Mouse (Mus musculus) layer of hippocampus, adult 2 months (tissue): Measurements from ENCODE around the gene Tmem184c. TPM values are rescaled to one million over a fixed set of nuclear protein-coding genes. Genes with fewer than 3 reads are reported as not detected.

Experiments used
- DNase-seq, 2 experiments: peaks; one replicate each; pipeline ENCODE4 v3.0.0; 2022; ENCODE audit warnings: low spot score in 2 of 2
- H3K27ac ChIP-seq: fragments of 200-600 bp; 2 replicates; pipeline ENCODE4 v1.8.1; 2022
- H3K4me3 ChIP-seq: fragments of 200-600 bp; 2 replicates; pipeline ENCODE4 v1.8.1; 2022; ENCODE audit warnings: mild to moderate bottlenecking
- CTCF ChIP-seq: fragments of 200-600 bp; conservative IDR thresholded peaks from 2 replicates; pipeline ENCODE4 v1.8.1; 2022; ENCODE audit warnings: antibody characterized with exemption, mild to moderate bottlenecking, moderate library complexity
- long read RNA-seq, 2 experiments: library from polyadenylated mRNA; stranded (forward); transcript quantifications; one replicate each; pipeline ENCODE4 v2.0.0; 2021; ENCODE audit warnings: borderline mapping rate in 2 of 2
- total RNA-seq, 2 experiments: library from RNA; stranded (reverse); gene quantifications; 2 replicates each; pipeline ENCODE4 v1.2.3; 2021

The Tmem184c gene
- total RNA-seq: 10 to 100 TPM; 59.0 to 72.3 TPM
- long read RNA-seq, experiment 1, transcript Tmem184c-201 (10 exons, 2,678 nt): major isoform, 53 of 57 reads
- long read RNA-seq, experiment 1, partial matches to known transcripts: 1 of 57 reads
- long read RNA-seq, experiment 1, other reads (novel, unspliced or antisense): 3 of 57 reads
- long read RNA-seq, experiment 2, transcript Tmem184c-201 (10 exons, 2,678 nt): major isoform, 105 of 115 reads
- long read RNA-seq, experiment 2, partial matches to known transcripts: 3 of 115 reads
- long read RNA-seq, experiment 2, other reads (novel, unspliced or antisense): 7 of 115 reads

- Histone ChIP-seq H3K27ac (peak within 1 kb of the TSS; percentile 85), H3K4me3 (peak within 1 kb of the TSS; percentile 84)
- peak; percentile 99 for DNase-seq
- TF ChIP-seq CTCF: no peak
These were observed at the start of gene Tmem184c for GRCm38 (mm10) chr8:77610374-77610969. Gene Tmem184c (minus strand): TSS chr8:77610698.

DNA sequence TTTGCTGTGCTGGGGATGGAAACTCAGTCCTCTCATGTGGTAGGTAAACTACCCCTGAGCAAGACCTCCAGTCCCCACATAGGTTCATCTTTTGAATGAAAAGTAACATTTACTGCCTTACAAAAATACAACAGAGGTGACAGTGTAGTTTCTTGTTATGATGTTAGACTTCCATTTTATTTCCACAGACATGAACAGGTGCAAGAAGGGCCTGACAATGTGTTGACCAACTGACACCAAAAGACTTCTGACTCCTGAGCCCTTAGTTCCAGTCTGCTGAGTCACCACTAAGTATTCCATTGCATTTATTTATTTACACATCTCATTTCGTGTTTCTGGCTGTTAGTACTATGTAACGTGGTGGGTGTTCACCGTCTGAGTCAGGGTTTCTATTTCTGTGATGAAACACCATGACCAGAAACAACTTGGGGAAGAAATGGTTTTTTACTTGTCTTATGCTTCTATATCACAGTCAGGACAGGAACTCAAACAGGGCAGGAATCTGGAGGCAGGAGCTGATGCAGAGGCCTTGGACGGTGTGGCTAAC, 49.1 kb upstream of the Tmem184c start:
- Histone ChIP-seq H3K4me3 (no peak overlapping the region), H3K27ac (no peak overlapping the region)
- no peak for DNase-seq
- TF ChIP-seq CTCF: no peak

DNA sequence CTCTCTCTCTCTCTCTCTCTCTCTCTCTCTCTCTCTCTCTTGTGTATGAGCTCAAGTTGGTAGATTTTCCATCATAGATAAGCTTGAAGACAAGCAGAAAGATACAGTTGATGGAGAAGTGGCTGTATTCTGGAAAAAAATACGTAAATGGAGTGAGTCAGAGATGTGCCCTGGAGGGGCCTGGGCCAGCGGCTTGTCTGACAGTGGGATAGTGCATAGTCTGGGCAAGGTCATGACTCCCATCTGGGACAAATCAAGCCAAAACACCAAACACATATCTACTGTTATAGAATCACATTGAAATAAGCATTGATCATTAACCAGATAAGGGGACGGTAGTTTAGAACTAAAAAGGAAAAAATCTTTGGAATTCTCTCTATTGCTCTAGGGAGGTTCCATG, 47.9 kb upstream of the Tmem184c start:
- DNase-seq: no peak
- H3K27ac ChIP-seq: no peak overlapping the region
- H3K4me3 ChIP-seq: no peak overlapping the region
- TF ChIP-seq CTCF: no peak

- DNase-seq: no peak
- H3K27ac ChIP-seq: no peak overlapping the region
- H3K4me3 ChIP-seq: no peak overlapping the region
- no peak for TF ChIP-seq CTCF
These were observed 40.2 kb upstream of the Tmem184c start for GRCm38 (mm10) chr8:77650646-77651190.

DNA sequence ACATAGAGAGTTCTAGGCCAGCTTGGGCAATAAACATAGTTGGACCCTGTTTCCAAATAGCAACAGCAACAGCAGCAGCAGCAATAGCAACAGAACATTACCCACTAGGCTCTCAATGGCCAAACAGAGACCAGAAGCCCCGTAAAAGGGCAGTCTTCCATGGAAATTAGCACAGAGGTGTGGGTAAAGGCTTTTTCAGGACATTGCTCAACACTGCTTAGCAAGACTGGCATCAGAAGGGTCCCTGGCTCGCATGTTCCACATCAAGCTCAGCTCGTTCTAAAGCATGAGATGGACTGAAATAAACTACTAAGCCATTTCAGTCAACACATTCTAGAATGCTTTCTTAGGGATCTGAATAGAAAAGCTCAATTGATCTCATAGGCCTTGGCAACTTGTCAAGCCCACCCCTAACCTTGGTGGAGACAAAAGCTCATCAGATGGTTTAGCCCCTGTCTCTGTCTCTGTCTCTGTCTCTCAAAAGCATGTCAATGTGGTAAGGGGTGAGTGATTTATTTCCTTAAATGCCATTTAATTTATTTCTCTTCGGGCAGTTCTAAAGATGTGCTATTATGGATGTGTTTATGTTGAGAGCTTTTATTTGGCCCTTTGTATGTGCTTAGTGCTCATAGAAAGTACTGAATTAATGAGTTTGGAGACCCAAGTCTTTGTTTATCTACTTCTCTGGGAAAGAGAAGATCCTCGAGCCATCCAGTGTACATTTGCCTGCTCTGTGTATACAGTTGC, 29.8 kb upstream of the Tmem184c start:
- H3K27ac ChIP-seq: no peak overlapping the region
- DNase-seq: no peak
- no peak overlapping the region for H3K4me3 ChIP-seq
- TF ChIP-seq CTCF: no peak

DNA sequence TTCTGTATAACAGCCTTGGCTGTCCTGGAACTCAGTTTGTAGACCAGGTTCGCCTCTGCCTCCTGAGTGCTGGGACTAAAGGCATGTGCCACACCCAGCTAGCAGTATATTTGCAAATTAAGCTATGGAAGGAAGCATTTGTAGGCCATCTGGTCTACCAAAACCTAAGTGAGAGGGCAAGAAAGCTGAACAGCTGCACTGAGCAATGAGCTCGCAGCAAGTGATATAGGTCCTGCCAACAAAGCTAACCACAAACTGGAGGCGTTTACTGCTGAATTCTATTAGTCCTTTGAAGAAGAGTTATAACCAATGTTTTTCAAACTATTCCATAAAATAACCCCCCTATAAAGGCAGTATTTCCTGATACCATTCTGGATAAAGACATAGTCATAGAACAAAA, 27.1 kb upstream of the Tmem184c start:
- no peak overlapping the region for H3K4me3 ChIP-seq
- no peak for TF ChIP-seq CTCF
- no peak for DNase-seq
- no peak overlapping the region for H3K27ac ChIP-seq

DNA sequence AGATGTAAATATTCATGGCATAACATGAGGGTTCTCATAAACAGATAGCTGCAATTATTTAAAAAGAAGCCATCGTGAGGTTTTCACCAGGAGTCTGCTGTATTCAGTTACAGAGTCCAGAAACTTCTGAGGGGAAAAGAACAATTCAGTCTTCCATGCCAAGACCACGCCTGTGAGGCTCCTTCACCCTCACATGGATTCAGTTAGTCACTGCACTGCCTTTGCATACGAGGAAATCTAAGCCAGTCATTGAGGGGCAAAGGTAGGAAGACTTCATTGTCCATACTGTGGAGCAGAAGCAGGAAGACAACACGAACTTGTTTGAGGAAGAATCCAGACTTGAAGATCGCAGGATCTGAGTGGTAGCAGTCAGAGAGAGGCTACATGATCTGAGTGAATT, 23.5 kb upstream of the Tmem184c start:
- no peak for TF ChIP-seq CTCF
- no peak for DNase-seq
- no peak overlapping the region for H3K4me3 ChIP-seq
- H3K27ac ChIP-seq: no peak overlapping the region

GRCm38 (mm10) chr8:77633211-77633610, 22.7 kb upstream of the Tmem184c start:
- TF ChIP-seq CTCF: no peak
- no peak overlapping the region for H3K4me3 ChIP-seq
- H3K27ac ChIP-seq: no peak overlapping the region
- no peak for DNase-seq

DNA sequence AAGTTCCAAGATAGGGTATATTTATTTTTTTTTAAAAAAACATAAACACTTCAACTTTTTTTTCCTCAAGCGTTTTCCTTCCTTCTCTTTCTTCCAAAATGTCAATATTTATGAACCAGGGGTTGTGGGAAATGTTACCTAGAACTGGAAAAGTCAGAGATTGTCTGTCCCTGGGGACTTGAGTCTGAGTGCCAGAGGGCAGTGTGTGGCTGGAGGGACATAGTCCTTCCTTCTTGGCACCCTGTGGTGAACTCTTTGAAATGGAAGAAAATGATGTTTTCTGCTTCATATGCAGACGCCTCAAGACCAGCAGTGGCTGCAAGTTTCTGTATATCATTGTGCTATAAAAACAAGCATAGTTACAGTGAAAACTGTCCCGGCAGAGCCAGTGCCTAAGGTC, 20.2 kb upstream of the Tmem184c start:
- no peak for DNase-seq
- H3K4me3 ChIP-seq: no peak overlapping the region
- no peak for TF ChIP-seq CTCF

GRCm38 (mm10) chr8:77629858-77630537, 19.5 kb upstream of the Tmem184c start:
- peak; percentile 69 to 87 for DNase-seq
- Histone ChIP-seq H3K27ac (0 out of 2 replicates have a peak overlapping the region, but pooled peaks have one; percentile 2), H3K4me3 (no peak overlapping the region)
- peak; percentile 92 for TF ChIP-seq CTCF

More for the DNA sequence above, 20.2 kb upstream of the Tmem184c start:
- H3K27ac ChIP-seq: no peak overlapping the region

- DNase-seq: no peak
- Histone ChIP-seq H3K4me3 (no peak overlapping the region), H3K27ac (no peak overlapping the region)
- TF ChIP-seq CTCF: no peak
These were observed 13.2 kb upstream of the Tmem184c start for GRCm38 (mm10) chr8:77623677-77624209.

DNA sequence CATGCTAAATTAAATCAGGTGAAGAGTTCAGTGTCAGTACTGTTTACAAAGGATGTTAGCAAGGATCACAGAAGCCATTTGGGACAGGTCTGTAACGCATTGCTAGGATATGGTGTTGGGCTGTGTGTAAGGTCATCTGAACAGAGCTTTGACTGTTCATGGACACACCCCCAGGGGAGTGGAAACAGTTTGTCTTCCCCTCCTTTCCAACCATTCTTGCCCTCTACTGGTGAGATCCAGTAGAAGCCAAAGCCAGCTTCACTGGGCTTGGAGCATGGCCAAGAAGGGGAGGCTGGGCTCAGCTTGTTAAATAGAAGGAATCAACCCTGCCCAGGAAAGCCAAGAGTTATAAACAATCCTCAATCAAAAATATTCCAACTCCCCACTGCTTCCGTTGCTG, 7.4 kb upstream of the Tmem184c start:
- Histone ChIP-seq H3K27ac (no peak overlapping the region), H3K4me3 (no peak overlapping the region)
- TF ChIP-seq CTCF: peak; percentile 70
- DNase-seq: peak; percentile 6 to 15
